Mouse (Mus musculus) thymus, adult 2 months (tissue): ENCODE data around the gene Prkcb.

Experiments used
- CTCF ChIP-seq: fragments of 200-500 bp; IDR thresholded peaks from 2 replicates; pipeline ENCODE4 v1.5.1; 2012; ENCODE audit warnings: mild to moderate bottlenecking, control low read depth, low read length, moderate library complexity, borderline replicate concordance; ENCODE audit not compliant: control insufficient read depth, poor library complexity, insufficient read depth; ENCODE audit errors: extremely low read depth
- POLR2A ChIP-seq: fragments of 200-500 bp; IDR thresholded peaks from 2 replicates; pipeline ENCODE4 v1.6.1; 2012; ENCODE audit warnings: mild to moderate bottlenecking, low read length, control low read depth, moderate library complexity; ENCODE audit not compliant: control insufficient read depth, poor library complexity, insufficient read depth; ENCODE audit errors: extremely low read depth

DNA sequence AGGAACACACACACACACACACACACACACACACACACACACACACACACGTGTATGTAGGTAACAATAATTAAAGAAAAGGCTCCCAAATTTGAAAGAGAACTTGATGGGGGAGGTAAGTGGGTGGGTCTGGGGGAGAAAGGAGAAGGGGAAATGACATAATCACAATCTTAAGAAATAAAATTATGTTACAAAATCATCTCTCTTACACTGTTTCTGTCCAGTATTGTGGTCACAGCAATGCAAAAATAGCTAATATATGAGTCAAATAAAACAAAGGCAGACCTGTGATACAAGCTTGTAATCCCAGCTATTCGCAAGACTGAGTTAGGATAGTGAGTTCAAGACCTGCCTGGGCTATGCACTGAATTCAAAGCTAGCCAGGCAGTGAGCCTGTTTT lies 94.7 kb downstream of the Prkcb start:
- TF ChIP-seq POLR2A (no peak), CTCF (no peak)
